Mouse (Mus musculus) CH12.LX (cell line): Measurements from ENCODE around the gene Mtmr12. TPM values are rescaled to one million over a fixed set of nuclear protein-coding genes. Genes with fewer than 3 reads are reported as not detected.
A peak's percentile ranks its signal among the peaks of the same experiment; 100 is the strongest.

Experiments used
- DNase-seq: peaks from one replicate; pipeline ENCODE4 v3.0.0-alpha.2; 2013; ENCODE audit errors: extremely low read depth
- H3K27ac ChIP-seq: 2 replicates; pipeline ENCODE4 v1.5.1; 2012; ENCODE audit warnings: low read depth, mild to moderate bottlenecking, control low read depth, moderate library complexity; ENCODE audit not compliant: insufficient read depth
- H3K27me3 ChIP-seq: replicated peaks from 2 replicates; pipeline ENCODE3; 2012; ENCODE audit warnings: inconsistent platforms
- H3K36me3 ChIP-seq, 2 experiments: replicated peaks in 1 of 2; 2 replicates each; pipeline versions ENCODE3 to v1.6.1; 2012; ENCODE audit warnings: inconsistent platforms in 1 of 2, low read length in 1 of 2, mild to moderate bottlenecking in 1 of 2, mixed read lengths in 1 of 2, moderate library complexity in 1 of 2; ENCODE audit not compliant: control insufficient read depth in 1 of 2, insufficient read depth in 1 of 2
- H3K4me1 ChIP-seq, 2 experiments: 2 replicates each; pipeline ENCODE4 v1.6.1; 2012; ENCODE audit warnings: inconsistent platforms in 1 of 2, moderate library complexity in 1 of 2; ENCODE audit not compliant: insufficient read depth in 2 of 2, control insufficient read depth in 1 of 2
- H3K4me2 ChIP-seq: 2 replicates; pipeline ENCODE4 v1.6.1; 2012; ENCODE audit warnings: low read depth, mild to moderate bottlenecking, control low read depth; ENCODE audit not compliant: poor library complexity, insufficient read depth, severe bottlenecking
- H3K4me3 ChIP-seq, 3 experiments: fragments of 150-350 bp in 1 of 3; sonication (generic) in 1 of 3; replicated peaks in 1 of 3; 2 replicates each; pipeline versions ENCODE3 to v1.5.1; 2011 to 2012; ENCODE audit warnings: low read depth in 2 of 3, low read length in 2 of 3, mild to moderate bottlenecking in 2 of 3, moderate library complexity in 2 of 3, control low read depth in 1 of 3, improper control_type of control experiment in 1 of 3, inconsistent platforms in 1 of 3, mixed read lengths in 1 of 3; ENCODE audit not compliant: poor library complexity in 1 of 3
- H3K79me2 ChIP-seq: replicated peaks from 2 replicates; pipeline ENCODE4 v1.6.1; 2012; ENCODE audit warnings: mild to moderate bottlenecking, moderate library complexity; ENCODE audit not compliant: control insufficient read depth, poor library complexity, insufficient read depth, severe bottlenecking; ENCODE audit errors: extremely low read depth
- H3K9ac ChIP-seq: 2 replicates; pipeline ENCODE4 v1.6.1; 2012; ENCODE audit warnings: low read depth, mild to moderate bottlenecking, control low read depth, moderate library complexity; ENCODE audit not compliant: insufficient read depth
- H3K9me3 ChIP-seq: replicated peaks from 2 replicates; pipeline ENCODE3; 2012; ENCODE audit warnings: low read length, inconsistent platforms, mixed read lengths
- CHD1 ChIP-seq: IDR thresholded peaks from 2 replicates; pipeline ENCODE4 v1.6.1; 2012; ENCODE audit warnings: low read depth, low read length, improper control_type of control experiment, inconsistent platforms
- CHD2 ChIP-seq: IDR thresholded peaks from 2 replicates; pipeline ENCODE4 v1.6.1; 2011; ENCODE audit warnings: low read length, improper control_type of control experiment
- E2F4 ChIP-seq: IDR thresholded peaks from 2 replicates; pipeline ENCODE4 v1.6.1; 2011; ENCODE audit warnings: low read depth, low read length, improper control_type of control experiment; ENCODE audit not compliant: insufficient replicate concordance
- ELF1 ChIP-seq: IDR thresholded peaks from 2 replicates; pipeline ENCODE4 v1.6.1; 2014; ENCODE audit warnings: low read depth, mild to moderate bottlenecking, inconsistent platforms, low read length, improper control_type of control experiment
- ETS1 ChIP-seq: conservative IDR thresholded peaks from 2 replicates; pipeline ENCODE4 v1.6.1; 2012; ENCODE audit warnings: low read depth, mild to moderate bottlenecking, inconsistent platforms, low read length, improper control_type of control experiment, moderate library complexity
- GABPA ChIP-seq: IDR thresholded peaks from 2 replicates; pipeline ENCODE4 v1.6.1; 2012; ENCODE audit warnings: low read depth, low read length, improper control_type of control experiment, inconsistent platforms; ENCODE audit not compliant: insufficient replicate concordance
- HCFC1 ChIP-seq: IDR thresholded peaks from 2 replicates; pipeline ENCODE4 v1.6.1; 2012; ENCODE audit warnings: low read depth, mild to moderate bottlenecking, inconsistent platforms, low read length, improper control_type of control experiment
- IRF4 ChIP-seq: IDR thresholded peaks from 2 replicates; pipeline ENCODE4 v1.6.1; 2014; ENCODE audit warnings: low read depth, mild to moderate bottlenecking, inconsistent platforms, low read length, improper control_type of control experiment
- JUN ChIP-seq: IDR thresholded peaks from 2 replicates; pipeline ENCODE4 v1.6.1; 2011; ENCODE audit warnings: low read depth, mild to moderate bottlenecking, low read length, improper control_type of control experiment, moderate library complexity; ENCODE audit not compliant: insufficient read depth
- KAT2A ChIP-seq: IDR thresholded peaks from 2 replicates; pipeline ENCODE4 v1.6.1; 2012; ENCODE audit warnings: low read length, improper control_type of control experiment, inconsistent platforms; ENCODE audit not compliant: insufficient replicate concordance
- MAFK ChIP-seq: IDR thresholded peaks from 2 replicates; pipeline ENCODE4 v1.6.1; 2011; ENCODE audit warnings: low read length, improper control_type of control experiment; ENCODE audit not compliant: insufficient replicate concordance
- MAX ChIP-seq: IDR thresholded peaks from 2 replicates; pipeline ENCODE4 v1.6.1; 2011; ENCODE audit warnings: low read length, improper control_type of control experiment
- MAZ ChIP-seq: IDR thresholded peaks from 2 replicates; pipeline ENCODE4 v1.6.1; 2012; ENCODE audit warnings: low read depth, mild to moderate bottlenecking, inconsistent platforms, low read length, improper control_type of control experiment, moderate library complexity
- MXI1 ChIP-seq: IDR thresholded peaks from 2 replicates; pipeline ENCODE4 v1.6.1; 2011; ENCODE audit warnings: mild to moderate bottlenecking, low read depth, low read length, improper control_type of control experiment
- MYC ChIP-seq: IDR thresholded peaks from 2 replicates; pipeline ENCODE4 v1.6.1; 2011; ENCODE audit warnings: low read depth, mild to moderate bottlenecking, improper control_type of control experiment, low read length
- NELFE ChIP-seq: IDR thresholded peaks from 2 replicates; pipeline ENCODE4 v1.6.1; 2011; ENCODE audit warnings: low read depth, low read length, improper control_type of control experiment
- POLR2A ChIP-seq: IDR thresholded peaks from 2 replicates; pipeline ENCODE4 v1.6.1; 2011; ENCODE audit warnings: low read depth, mild to moderate bottlenecking, improper control_type of control experiment, low read length
- RAD21 ChIP-seq: IDR thresholded peaks from 2 replicates; pipeline ENCODE4 v1.6.1; 2011; ENCODE audit warnings: low read depth, mild to moderate bottlenecking, low read length, improper control_type of control experiment, moderate library complexity
- RCOR1 ChIP-seq: conservative IDR thresholded peaks from 2 replicates; pipeline ENCODE4 v1.6.1; 2012; ENCODE audit warnings: low read depth, mild to moderate bottlenecking, inconsistent platforms, low read length, improper control_type of control experiment
- TBP ChIP-seq: conservative IDR thresholded peaks from 2 replicates; pipeline ENCODE4 v1.6.1; 2011; ENCODE audit warnings: low read depth, low read length, improper control_type of control experiment
- USF1 ChIP-seq: IDR thresholded peaks from 2 replicates; pipeline ENCODE4 v1.6.1; 2014; ENCODE audit warnings: low read depth, mild to moderate bottlenecking, inconsistent platforms, low read length, improper control_type of control experiment
- ZC3H11A ChIP-seq: IDR thresholded peaks from 2 replicates; pipeline ENCODE4 v1.6.1; 2012; ENCODE audit warnings: low read depth, mild to moderate bottlenecking, inconsistent platforms, low read length, improper control_type of control experiment
- ZMIZ1 ChIP-seq: IDR thresholded peaks from 2 replicates; pipeline ENCODE4 v1.6.1; 2012; ENCODE audit warnings: low read depth, mild to moderate bottlenecking, inconsistent platforms, low read length, improper control_type of control experiment
- ZNF384 ChIP-seq: IDR thresholded peaks from 2 replicates; pipeline ENCODE4 v1.6.1; 2012; ENCODE audit warnings: low read depth, low read length, improper control_type of control experiment, inconsistent platforms
- dilution Hi-C: fragments of 300-500 bp; cut with MboI; formaldehyde crosslinking; loops from 2 replicates; pipeline ENCODE4 v1.14.3; 2020; ENCODE audit warnings: low sequenced_read_pairs; ENCODE audit not compliant: extremely low pct_unique_long_range_greater_than_20kb, extremely low pct_ligation_motif_present
- in situ Hi-C: fragments of 300-500 bp; cut with MboI; formaldehyde crosslinking; loops from 3 replicates; pipeline ENCODE4 v1.14.3; 2019; ENCODE audit warnings: low sequenced_read_pairs, low pct_ligation_motif_present, low pct_unique_long_range_greater_than_20kb, mixed read lengths
- polyA plus RNA-seq: library from polyadenylated mRNA; unstranded; fragments of >175 nt; gene quantifications from 2 replicates; pipeline ENCODE4 v1.2.1, GENCODE M21; 2012; ENCODE audit warnings: low read depth; ENCODE audit not compliant: insufficient read length
- total RNA-seq, 2 experiments: library from RNA; depleted of rRNA; stranded (reverse); fragments of 300-350 nt in 1 of 2; fragments of >200 nt in 1 of 2; gene quantifications; 2 replicates each; pipeline ENCODE4 v1.2.3; 2012 to 2014

Gene Mtmr12
- total and polyA plus RNA-seq, 3 experiments = 8.2 to 16.3 (median 12.3) TPM

GRCm38 (mm10) chr15:12211577-12211976 is 6.7 kb downstream of the Mtmr12 start:
- Histone ChIP-seq H3K27ac (no peak overlapping the region), H3K27me3 (no peaks in the 10 kb centered on the region), H3K36me3 (peaks cover 6 to 49% of the 10 kb centered on the region in 2 experiments), H3K9me3 (no peaks in the 10 kb centered on the region), H3K4me3 (no peak overlapping the region), H3K4me2 (no peak overlapping the region), H3K4me1 (peaks cover 26 to 59% of the 10 kb centered on the region in 2 experiments), H3K9ac (no peak overlapping the region), H3K79me2 (peaks cover 14% of the 10 kb centered on the region)
- TF ChIP-seq JUN (no peak), NELFE (no peak), IRF4 (no peak), MAFK (no peak), ELF1 (no peak), MAZ (no peak), CHD1 (no peak), ZC3H11A (no peak), TBP (no peak)
- DNase-seq = no peak
- in situ Hi-C loops (no loop called here), dilution Hi-C loops (no loop called here)

GRCm38 (mm10) chr15:12212266-12212665 is 7.4 kb downstream of the Mtmr12 start:
- no peaks in the 10 kb centered on the region for H3K9me3 ChIP-seq
- TF ChIP-seq ZMIZ1 (no peak), POLR2A (no peak), MAFK (peak; percentile 77)
- H3K9ac ChIP-seq = no peak overlapping the region
- dilution Hi-C loops = no loop called here
- peaks cover 7% of the 10 kb centered on the region for H3K79me2 ChIP-seq
- H3K36me3 ChIP-seq = peaks cover 6 to 43% of the 10 kb centered on the region in 2 experiments
- H3K4me3 ChIP-seq = no peak overlapping the region
- H3K4me1 ChIP-seq = peaks cover 24 to 58% of the 10 kb centered on the region in 2 experiments
- in situ Hi-C loops = no loop called here
- H3K27me3 ChIP-seq = no peaks in the 10 kb centered on the region
- no peak overlapping the region for H3K27ac ChIP-seq
- H3K4me2 ChIP-seq = no peak overlapping the region
- no peak for DNase-seq

GRCm38 (mm10) chr15:12214531-12215414 is 9.9 kb downstream of the Mtmr12 start:
- Histone ChIP-seq H3K36me3 (peaks cover 0 to 24% of the 10 kb centered on the region in 2 experiments), H3K27ac (no peak overlapping the region), H3K4me1 (peaks cover 34 to 64% of the 10 kb centered on the region in 2 experiments), H3K9ac (no peak overlapping the region), H3K79me2 (peaks cover 16% of the 10 kb centered on the region), H3K4me2 (no peak overlapping the region), H3K9me3 (no peaks in the 10 kb centered on the region), H3K4me3 (no peak overlapping the region), H3K27me3 (no peaks in the 10 kb centered on the region)
- dilution Hi-C loops = no loop called here
- in situ Hi-C loops = no loop called here
- DNase-seq = no peak
- TF ChIP-seq GABPA (no peak), KAT2A (no peak), MYC (no peak), USF1 (no peak), MAZ (no peak), ETS1 (no peak), RCOR1 (no peak), ZNF384 (no peak), TBP (no peak), ZMIZ1 (no peak), JUN (no peak), MAX (no peak), E2F4 (no peak), IRF4 (no peak), HCFC1 (no peak), MXI1 (no peak), CHD2 (no peak), RAD21 (no peak)
- TF ChIP-seq, all 38 proteins: peak for 0
